Mouse (Mus musculus): ENCODE data around the gene Cpxm2. TPM values are rescaled to one million over a fixed set of nuclear protein-coding genes. Genes with fewer than 3 reads are reported as not detected.

Cpxm2 gene
- total RNA-seq, 2 experiments from 2014 or later: 3.7 to 3.9 TPM

DNA sequence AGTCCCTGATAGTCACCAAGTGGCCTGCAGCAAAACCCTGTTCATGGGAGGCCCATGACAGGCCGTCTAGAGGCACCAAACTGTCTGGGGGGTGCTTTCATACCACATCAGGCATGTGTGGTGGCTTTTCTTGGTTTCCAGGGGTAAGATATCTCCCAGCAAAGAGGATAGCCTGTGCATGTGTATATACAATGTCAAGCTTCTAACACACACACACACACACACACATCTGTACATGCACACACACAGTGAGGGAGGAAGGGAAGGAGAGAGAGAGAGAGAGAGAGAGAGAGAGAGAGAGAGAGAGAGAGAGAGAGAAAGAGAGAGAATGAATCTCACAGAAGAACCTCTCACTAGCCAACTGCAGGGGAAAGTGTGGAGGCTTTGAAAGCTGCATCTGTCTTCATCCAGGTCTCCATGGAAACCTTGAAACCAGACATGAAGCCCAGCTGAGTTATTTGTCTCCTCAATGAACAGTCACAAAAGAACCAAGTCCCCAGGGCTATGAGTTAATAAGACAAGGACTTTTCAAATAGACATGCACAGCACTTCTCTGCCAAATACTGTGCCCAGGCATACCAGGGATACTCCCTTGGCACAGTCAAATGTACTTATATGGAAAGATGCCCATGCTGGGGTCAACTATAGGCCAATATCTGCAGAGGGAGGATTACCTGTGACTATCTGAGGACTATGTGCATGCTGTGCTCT is 141.4 kb downstream of the Cpxm2 start:
- Histone ChIP-seq H3K27ac (peak overlapping the region; percentile 6; the same call in 1 of the 2 replicates), H3K4me3 (no peak overlapping the region)
- no peak for TF ChIP-seq CTCF (IDR thresholded peaks at IDR 0.05)
- DNase-seq (ENCODE audit: extremely low spot score in 1 of 2, low spot score in 2 of 2): no peak
- intact Hi-C loops (cut with DNase I): no loop called here

DNA sequence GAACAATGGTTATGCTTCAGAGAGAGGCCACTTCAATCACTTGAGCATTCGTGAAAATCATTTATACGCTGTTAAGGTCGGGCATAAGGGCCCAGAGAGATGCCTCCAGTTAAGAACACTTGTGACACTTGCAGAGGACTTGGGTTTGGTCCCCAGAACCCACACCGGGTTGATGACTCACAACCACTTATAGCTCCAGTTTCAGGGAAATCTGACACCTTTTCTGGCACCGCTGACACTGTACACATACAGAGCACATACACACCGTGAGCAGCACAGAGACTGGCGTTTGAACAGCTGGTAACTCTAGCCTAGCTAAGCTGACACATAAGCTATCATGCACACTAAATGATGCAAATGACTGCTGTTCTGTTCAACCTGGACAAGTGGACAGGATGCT is 145.5 kb downstream of the Cpxm2 start:
- Histone ChIP-seq H3K27ac (no peak overlapping the region), H3K4me3 (no peak overlapping the region)
- intact Hi-C loops (cut with DNase I): no loop called here
- TF ChIP-seq CTCF (IDR thresholded peaks at IDR 0.05): no peak
- DNase-seq (ENCODE audit: extremely low spot score in 1 of 2, low spot score in 2 of 2): no peak

DNA sequence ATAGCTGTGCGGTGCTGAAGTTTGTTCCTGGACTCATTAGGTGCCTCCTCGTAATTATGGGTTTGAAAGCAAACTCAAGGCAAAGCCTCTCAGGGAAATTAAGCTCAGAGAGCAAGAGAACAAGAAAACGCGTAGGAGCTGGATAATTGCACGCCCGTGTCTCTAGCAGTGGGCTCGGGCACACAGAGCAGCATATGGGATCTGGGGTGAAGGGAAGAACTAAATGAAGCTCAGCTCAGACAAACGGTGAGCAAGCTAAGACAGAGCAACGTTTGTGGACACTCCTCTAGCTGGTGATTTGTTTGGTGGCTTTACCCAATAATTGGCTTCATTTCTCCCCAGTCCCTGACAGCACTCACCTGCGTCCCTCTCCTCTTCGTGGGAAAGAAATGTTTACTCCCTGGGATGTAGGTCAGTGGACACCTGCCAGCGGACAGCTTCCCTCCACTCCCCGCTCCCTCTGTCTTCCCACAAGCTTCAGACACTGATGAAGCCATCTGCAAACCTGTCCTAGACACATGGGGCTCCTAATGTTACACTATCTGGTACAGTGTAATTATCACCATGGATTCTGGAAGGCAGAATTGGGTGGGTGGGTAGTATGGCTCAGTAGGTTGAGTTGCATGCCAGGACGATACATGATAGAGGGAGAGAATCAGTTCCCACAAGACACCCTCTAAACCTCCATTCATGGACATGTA is 148.4 kb downstream of the Cpxm2 start:
- no peak for DNase-seq (ENCODE audit: extremely low spot score in 1 of 2, low spot score in 2 of 2)
- intact Hi-C loops (cut with DNase I): no loop called here
- H3K27ac ChIP-seq: no peak overlapping the region; the same call in 1 of the 2 replicates
- no peak for TF ChIP-seq CTCF (IDR thresholded peaks at IDR 0.05)
- H3K4me3 ChIP-seq: no peak overlapping the region

DNA sequence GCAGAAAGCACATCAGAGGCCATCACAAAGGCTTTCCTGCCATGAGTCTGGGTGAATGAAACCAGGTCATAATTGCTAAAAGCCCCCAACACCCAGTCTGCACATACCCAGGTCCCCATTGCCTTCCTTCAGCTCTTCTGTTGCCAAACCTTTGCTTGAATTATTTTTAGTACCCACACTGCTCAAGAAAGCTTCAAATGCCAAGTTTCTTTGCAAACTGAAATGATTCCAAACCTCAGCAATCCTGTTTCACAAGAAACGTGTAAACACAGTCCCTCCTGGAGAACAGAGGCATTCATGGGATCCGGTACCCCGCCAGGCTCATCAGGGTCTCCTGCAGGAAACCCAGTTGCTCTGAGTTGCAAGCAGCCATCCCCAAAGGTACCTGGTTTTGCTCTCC is 161.7 kb downstream of the Cpxm2 start:
- no peak for DNase-seq (ENCODE audit: extremely low spot score in 1 of 2, low spot score in 2 of 2)
- Histone ChIP-seq H3K27ac (no peak overlapping the region), H3K4me3 (no peak overlapping the region)
- TF ChIP-seq CTCF (IDR thresholded peaks at IDR 0.05): no peak
- intact Hi-C loops (cut with DNase I): no loop called here

DNA sequence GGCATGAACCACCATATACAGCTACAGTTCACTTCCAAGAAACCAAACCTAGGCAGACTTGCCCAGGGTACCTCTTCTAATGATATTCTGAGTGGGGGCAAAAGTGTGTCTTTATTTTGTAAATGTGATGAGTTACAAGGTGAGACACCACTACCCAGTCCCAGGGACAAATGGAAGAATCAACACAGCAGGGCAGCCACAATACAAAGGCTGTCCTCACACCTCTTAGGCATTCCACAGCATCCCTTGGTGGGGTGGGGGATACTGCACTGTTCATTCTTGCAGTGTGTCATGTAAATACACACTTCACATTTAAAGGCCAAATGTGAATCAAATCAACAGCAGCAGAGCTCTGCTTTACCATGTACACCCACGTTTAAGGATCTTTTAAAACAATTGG is 162.3 kb downstream of the Cpxm2 start:
- no peak for DNase-seq (ENCODE audit: extremely low spot score in 1 of 2, low spot score in 2 of 2)
- no peak overlapping the region for H3K4me3 ChIP-seq
- no peak overlapping the region for H3K27ac ChIP-seq
- TF ChIP-seq CTCF (IDR thresholded peaks at IDR 0.05): no peak
- intact Hi-C loops (cut with DNase I): no loop called here

DNA sequence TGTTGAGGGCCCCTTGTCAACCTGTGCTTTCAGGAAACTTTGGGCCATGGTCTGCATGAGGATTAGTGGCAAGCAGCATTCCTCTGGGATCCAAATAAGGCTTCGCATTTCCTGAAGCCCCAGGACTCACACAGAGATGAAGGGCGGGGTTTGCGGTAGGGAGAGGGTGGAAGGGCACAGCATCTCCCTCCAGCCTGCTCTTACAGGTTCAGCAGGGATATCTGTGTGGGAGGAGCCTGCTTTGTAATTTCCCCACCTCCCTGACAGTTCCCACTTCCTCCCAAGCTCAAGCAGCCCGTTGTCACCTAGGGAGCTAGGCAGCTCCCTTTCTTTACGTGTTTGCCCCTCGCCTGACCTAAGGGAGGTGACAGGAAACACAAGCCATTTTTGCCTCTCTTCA is 165.5 kb downstream of the Cpxm2 start:
- no peak overlapping the region for H3K27ac ChIP-seq
- intact Hi-C loops (cut with DNase I): no loop called here
- DNase-seq (ENCODE audit: extremely low spot score in 1 of 2, low spot score in 2 of 2): no peak
- H3K4me3 ChIP-seq: no peak overlapping the region
- no peak for TF ChIP-seq CTCF (IDR thresholded peaks at IDR 0.05)

Other genes starting within 250 kb of the Cpxm2 start
- 100 to 1,000 TPM; 127 to 134 TPM for gene Gpr26, start 188.3 kb downstream of the Cpxm2 start, total RNA-seq (2021)
- gene Chst15, start 162.5 kb upstream of the Cpxm2 start, total RNA-seq (2021): 10 to 100 TPM; 43.0 to 44.6 TPM

Measured in left cerebral cortex, adult 2 months (tissue).